Mouse (Mus musculus) intestine, embryonic 15.5 days (tissue): ENCODE measurements around the gene Fntb. TPM values are rescaled to one million over a fixed set of nuclear protein-coding genes. Genes with fewer than 3 reads are reported as not detected.

Experiments used
- ATAC-seq: fragments of 200-750 bp; cut with Nextera tagmentation; 2 replicates; pipeline ENCODE4 v1.8.0; 2017; ENCODE audit warnings: moderate TSS enrichment, moderate library complexity
- H3K27ac ChIP-seq: fragments of 300-500 bp; sonication (generic); 2 replicates; pipeline ENCODE4 v1.5.1; 2015; ENCODE audit warnings: mild to moderate bottlenecking, inconsistent platforms
- H3K27me3 ChIP-seq: fragments of 300-500 bp; sonication (generic); replicated peaks from 2 replicates; pipeline ENCODE4 v1.6.1; 2015; ENCODE audit warnings: inconsistent platforms
- H3K36me3 ChIP-seq: fragments of 300-500 bp; sonication (generic); 2 replicates; pipeline ENCODE4 v1.6.1; 2015; ENCODE audit warnings: inconsistent platforms
- H3K4me1 ChIP-seq: fragments of 300-500 bp; sonication (generic); replicated peaks from 2 replicates; pipeline ENCODE4 v1.6.1; 2015; ENCODE audit warnings: inconsistent platforms
- H3K4me2 ChIP-seq: fragments of 300-500 bp; sonication (generic); replicated peaks from 2 replicates; pipeline ENCODE4 v1.6.1; 2015; ENCODE audit warnings: mild to moderate bottlenecking, inconsistent platforms
- H3K4me3 ChIP-seq: fragments of 300-500 bp; sonication (generic); replicated peaks from 2 replicates; pipeline ENCODE4 v1.5.1; 2015; ENCODE audit warnings: inconsistent platforms
- H3K9ac ChIP-seq: fragments of 300-500 bp; sonication (generic); 2 replicates; pipeline ENCODE4 v1.6.1; 2015; ENCODE audit warnings: inconsistent platforms
- H3K9me3 ChIP-seq: fragments of 300-500 bp; sonication (generic); 2 replicates; pipeline ENCODE4 v1.6.1; 2016; ENCODE audit warnings: inconsistent platforms
- WGBS: fragments of 180-500 bp; shearing (Covaris S2); methylation state at CpG from one replicate; pipeline ENCODE4 v1.1.7; 2015; 5-methylcytosine and 5-hydroxymethylcytosine counted together
- polyA plus RNA-seq: library from polyadenylated mRNA; unstranded; fragments of >200 nt; fragmentation: Nextera tagmentation; extraction: Ambion mirVana; gene quantifications from 2 replicates; pipeline ENCODE4 v1.2.1, GENCODE M21; 2015

Gene Fntb
- polyA plus RNA-seq, 1 experiment from 2014 or later: 30.7 TPM

GRCm38 (mm10) chr12:76820615-76821014, 55.2 kb downstream of the Fntb start:
- Histone ChIP-seq H3K4me1 (peaks cover 48% of the 10 kb centered on the region), H3K36me3 (no peaks in the 10 kb centered on the region), H3K4me3 (no peak overlapping the region), H3K9me3 (no peaks in the 10 kb centered on the region), H3K27me3 (no peaks in the 10 kb centered on the region), H3K4me2 (peak overlapping the region; percentile 97), H3K27ac (0 out of 2 replicates have a peak overlapping the region, but pooled peaks have one; percentile 22), H3K9ac (no peak overlapping the region)
- peak; percentile 40 for ATAC-seq
- 25% methylated on average over 4 of the region's 4 CpGs for WGBS

- ATAC-seq: peak; percentile 52
- Histone ChIP-seq H3K27me3 (no peaks in the 10 kb centered on the region), H3K4me3 (peak overlapping the region; percentile 73), H3K9ac (peak overlapping the region; percentile 80), H3K36me3 (no peaks in the 10 kb centered on the region), H3K9me3 (no peaks in the 10 kb centered on the region), H3K27ac (no peak overlapping the region; the same call in 1 of the 2 replicates), H3K4me2 (peak overlapping the region; percentile 97), H3K4me1 (peaks cover 48% of the 10 kb centered on the region)
- WGBS: under 1% methylated on average over 56 of the region's 66 CpGs
These were observed 56.7 kb downstream of the Fntb start for GRCm38 (mm10) chr12:76822002-76822650.

GRCm38 (mm10) chr12:76822651-76823041, 57.3 kb downstream of the Fntb start, which contains the start of gene Rab15:
Gene Rab15 (minus strand): TSS chr12:76822908.
- Histone ChIP-seq H3K36me3 (no peaks in the 10 kb centered on the region), H3K4me1 (peaks cover 47% of the 10 kb centered on the region), H3K9me3 (no peaks in the 10 kb centered on the region), H3K27me3 (no peaks in the 10 kb centered on the region), H3K4me3 (peak within 1 kb of the TSS; percentile 73), H3K9ac (peak within 1 kb of the TSS; percentile 80), H3K4me2 (peak within 1 kb of the TSS; percentile 97), H3K27ac (no peak within 1 kb of the TSS; the same call in 1 of the 2 replicates)
- 7% methylated on average over 16 of the region's 17 CpGs for WGBS
- no peak; the same call in 1 of the 2 replicates for ATAC-seq

GRCm38 (mm10) chr12:76825283-76825682, 59.9 kb downstream of the Fntb start:
- ATAC-seq: no peak
- Histone ChIP-seq H3K9me3 (no peaks in the 10 kb centered on the region), H3K36me3 (no peaks in the 10 kb centered on the region), H3K4me1 (peaks cover 23% of the 10 kb centered on the region), H3K27ac (no peak overlapping the region), H3K4me3 (no peak overlapping the region), H3K4me2 (no peak overlapping the region), H3K27me3 (no peaks in the 10 kb centered on the region), H3K9ac (no peak overlapping the region)
- WGBS: 75% methylated on average over 4 of the region's 4 CpGs

GRCm38 (mm10) chr12:76832704-76833103, 67.3 kb downstream of the Fntb start:
- ATAC-seq: no peak
- Histone ChIP-seq H3K4me3 (no peak overlapping the region), H3K27me3 (no peaks in the 10 kb centered on the region), H3K9me3 (no peaks in the 10 kb centered on the region), H3K4me1 (no peaks in the 10 kb centered on the region), H3K4me2 (no peak overlapping the region), H3K27ac (no peak overlapping the region), H3K36me3 (no peaks in the 10 kb centered on the region), H3K9ac (no peak overlapping the region)
- WGBS: 6% methylated on average over 3 of the region's 3 CpGs

- ATAC-seq: peak; percentile 100
- no peaks in the 10 kb centered on the region for H3K36me3 ChIP-seq
- H3K9me3 ChIP-seq: no peaks in the 10 kb centered on the region
- no peaks in the 10 kb centered on the region for H3K27me3 ChIP-seq
- WGBS: under 1% methylated on average over 43 of the region's 43 CpGs
- peak overlapping the region; percentile 38; the same call in 1 of the 2 replicates for H3K27ac ChIP-seq
- peak overlapping the region; percentile 68 for H3K4me2 ChIP-seq
- peak overlapping the region; percentile 64 for H3K9ac ChIP-seq
- peak overlapping the region; percentile 67 for H3K4me3 ChIP-seq
- H3K4me1 ChIP-seq: peaks cover 7% of the 10 kb centered on the region; the same call in 1 of the 2 replicates
These were observed 71.9 kb downstream of the Fntb start for GRCm38 (mm10) chr12:76837101-76837843.

- H3K4me1 ChIP-seq: peaks cover 7% of the 10 kb centered on the region; the same call in 1 of the 2 replicates
- H3K27me3 ChIP-seq: no peaks in the 10 kb centered on the region
- no peak for ATAC-seq
- WGBS: 12% methylated on average over 21 of the region's 21 CpGs
- H3K9me3 ChIP-seq: no peaks in the 10 kb centered on the region
- H3K27ac ChIP-seq: peak overlapping the region; percentile 38; the same call in 1 of the 2 replicates
- H3K36me3 ChIP-seq: no peaks in the 10 kb centered on the region
- H3K4me3 ChIP-seq: peak overlapping the region; percentile 67
- peak overlapping the region; percentile 64 for H3K9ac ChIP-seq
- H3K4me2 ChIP-seq: peak overlapping the region; percentile 68
These were observed 72.7 kb downstream of the Fntb start for GRCm38 (mm10) chr12:76837844-76838650.

- Histone ChIP-seq H3K4me2 (no peak overlapping the region), H3K36me3 (no peaks in the 10 kb centered on the region), H3K9me3 (no peaks in the 10 kb centered on the region), H3K27ac (no peak overlapping the region), H3K4me3 (no peak overlapping the region), H3K27me3 (no peaks in the 10 kb centered on the region), H3K4me1 (peaks cover 7% of the 10 kb centered on the region; the same call in 1 of the 2 replicates), H3K9ac (no peak overlapping the region)
- ATAC-seq: no peak
- 88% methylated on average over 4 of the region's 4 CpGs for WGBS
These were observed 73.9 kb downstream of the Fntb start for GRCm38 (mm10) chr12:76839298-76839697.

GRCm38 (mm10) chr12:76840081-76840480, 74.7 kb downstream of the Fntb start:
- no peak for ATAC-seq
- no peaks in the 10 kb centered on the region for H3K27me3 ChIP-seq
- no peaks in the 10 kb centered on the region for H3K9me3 ChIP-seq
- H3K36me3 ChIP-seq: no peaks in the 10 kb centered on the region
- no peak overlapping the region for H3K27ac ChIP-seq
- 64% methylated on average over 6 of the region's 6 CpGs for WGBS
- no peak overlapping the region for H3K4me2 ChIP-seq
- peaks cover 7% of the 10 kb centered on the region; the same call in 1 of the 2 replicates for H3K4me1 ChIP-seq
- H3K9ac ChIP-seq: no peak overlapping the region
- no peak overlapping the region for H3K4me3 ChIP-seq

GRCm38 (mm10) chr12:76844346-76845061, 79.1 kb downstream of the Fntb start:
- no peak for ATAC-seq
- no peaks in the 10 kb centered on the region for H3K4me1 ChIP-seq
- H3K36me3 ChIP-seq: no peaks in the 10 kb centered on the region
- H3K9me3 ChIP-seq: no peaks in the 10 kb centered on the region
- H3K9ac ChIP-seq: no peak overlapping the region
- H3K27ac ChIP-seq: no peak overlapping the region
- no peak overlapping the region for H3K4me2 ChIP-seq
- no peaks in the 10 kb centered on the region for H3K27me3 ChIP-seq
- WGBS: 85% methylated on average over 15 of the region's 15 CpGs
- H3K4me3 ChIP-seq: no peak overlapping the region

- H3K36me3 ChIP-seq: no peaks in the 10 kb centered on the region
- H3K4me3 ChIP-seq: no peak overlapping the region
- ATAC-seq: no peak
- no peaks in the 10 kb centered on the region for H3K4me1 ChIP-seq
- no peak overlapping the region for H3K9ac ChIP-seq
- no peaks in the 10 kb centered on the region for H3K27me3 ChIP-seq
- no peak overlapping the region for H3K27ac ChIP-seq
- no peak overlapping the region for H3K4me2 ChIP-seq
- no peaks in the 10 kb centered on the region for H3K9me3 ChIP-seq
- 94% methylated on average over 2 of the region's 2 CpGs for WGBS
These were observed 87.0 kb downstream of the Fntb start for GRCm38 (mm10) chr12:76852419-76852818.
